Mouse (Mus musculus) right cerebral cortex, adult 2 months (tissue): ENCODE measurements around the gene Npc2.

Experiments used
- DNase-seq, 2 experiments: peaks; one replicate each; pipeline ENCODE4 v3.0.0; 2021 to 2022; ENCODE audit warnings: low spot score in 2 of 2

Npc2 gene

GRCm38 (mm10) chr12:84728421-84728820, 44.5 kb downstream of the Npc2 start:
- DNase-seq, result no peak

DNA sequence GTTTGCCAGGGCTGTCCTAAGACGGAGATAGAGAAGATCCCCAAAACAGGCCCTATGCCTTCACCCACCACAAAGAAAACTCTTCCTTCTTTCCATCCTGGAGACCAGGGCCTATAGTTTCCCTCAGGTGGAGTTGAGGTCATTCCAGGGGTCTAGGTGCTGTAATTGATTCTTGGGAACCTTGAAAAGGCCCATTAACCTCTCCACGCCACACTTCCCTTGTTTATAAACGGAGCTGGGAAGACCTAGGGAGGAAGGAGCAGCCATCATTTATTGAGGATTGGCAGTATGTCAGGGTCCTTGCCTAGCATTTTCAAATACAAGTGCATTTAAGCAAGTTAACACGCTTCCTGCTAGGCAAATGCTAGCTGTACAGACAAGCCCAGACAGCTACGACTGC, 45.5 kb downstream of the Npc2 start:
- DNase-seq, result no peak

DNA sequence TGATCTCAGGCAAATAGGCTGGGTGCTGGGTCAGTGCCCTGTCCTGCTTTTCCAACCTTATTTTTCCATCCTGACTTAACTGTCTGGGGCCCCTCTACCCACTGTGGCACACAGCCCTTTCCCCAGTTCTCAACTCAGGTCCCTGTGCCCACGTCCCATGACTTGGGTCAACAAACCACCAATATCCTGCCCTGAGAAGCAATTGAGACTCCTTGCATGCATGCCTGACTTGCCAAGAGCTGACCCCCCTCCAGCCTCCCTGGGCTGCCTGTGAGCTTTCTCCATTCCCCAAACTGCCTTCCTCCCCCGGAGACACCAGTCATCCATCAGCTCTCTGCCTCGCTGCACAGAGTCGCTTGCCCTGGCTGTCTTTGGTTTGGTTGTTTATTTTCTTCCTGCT, 46.0 kb downstream of the Npc2 start:
- DNase-seq, result no peak

DNA sequence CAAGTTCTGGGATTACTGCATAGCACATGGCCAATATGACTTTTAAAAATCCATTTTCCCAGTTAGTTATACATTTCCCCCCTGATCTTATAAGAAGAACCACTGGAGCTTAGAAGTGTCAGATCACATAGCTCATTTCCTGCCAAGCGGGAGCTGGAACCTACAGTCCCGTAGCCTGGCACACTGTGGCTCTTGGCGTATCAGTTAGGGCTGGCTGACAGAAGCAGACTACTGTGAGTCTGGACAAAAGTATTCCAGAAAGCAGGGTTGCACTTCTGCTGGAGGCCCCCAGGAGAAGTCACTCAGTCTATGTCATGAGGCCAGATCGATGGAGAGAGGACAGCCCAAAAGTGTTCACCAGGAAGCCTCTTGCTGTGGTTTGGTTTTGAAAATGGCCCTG, 46.6 kb downstream of the Npc2 start:
- no peak for DNase-seq

GRCm38 (mm10) chr12:84718462-84719244, 54.3 kb downstream of the Npc2 start:
- no peak for DNase-seq

- DNase-seq, result no peak
These were observed 58.4 kb downstream of the Npc2 start for GRCm38 (mm10) chr12:84714578-84714977.

DNA sequence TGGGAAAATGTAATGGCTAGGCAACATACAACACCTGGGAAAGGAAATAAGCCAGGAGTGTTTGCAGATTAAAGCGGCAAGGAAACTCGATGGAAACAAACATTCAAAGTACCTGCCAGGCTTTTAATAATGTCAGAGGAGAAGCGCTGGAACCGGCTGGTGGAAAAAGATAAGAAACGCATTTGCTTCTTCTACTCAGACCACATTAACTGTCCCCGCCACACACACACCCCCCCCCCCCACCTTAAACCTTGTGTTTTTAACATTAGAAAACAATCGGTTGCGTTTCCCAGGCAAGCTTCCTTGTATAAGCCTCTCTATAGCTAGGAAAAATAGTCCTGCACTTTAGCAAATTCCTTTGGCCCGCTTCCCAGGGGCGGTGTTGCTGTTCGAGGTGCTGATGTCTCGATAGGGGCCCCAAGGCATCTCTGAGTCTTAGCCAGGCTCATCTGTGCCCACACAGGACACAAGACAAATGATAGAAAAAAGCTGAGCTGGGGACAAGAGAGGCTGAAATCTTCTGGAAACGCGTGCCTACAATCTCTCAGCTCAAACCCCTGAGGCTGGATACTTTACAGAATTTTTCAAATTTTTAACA, 63.0 kb downstream of the Npc2 start:
- no peak for DNase-seq

GRCm38 (mm10) chr12:84707804-84708203, 65.1 kb downstream of the Npc2 start:
- no peak for DNase-seq

DNA sequence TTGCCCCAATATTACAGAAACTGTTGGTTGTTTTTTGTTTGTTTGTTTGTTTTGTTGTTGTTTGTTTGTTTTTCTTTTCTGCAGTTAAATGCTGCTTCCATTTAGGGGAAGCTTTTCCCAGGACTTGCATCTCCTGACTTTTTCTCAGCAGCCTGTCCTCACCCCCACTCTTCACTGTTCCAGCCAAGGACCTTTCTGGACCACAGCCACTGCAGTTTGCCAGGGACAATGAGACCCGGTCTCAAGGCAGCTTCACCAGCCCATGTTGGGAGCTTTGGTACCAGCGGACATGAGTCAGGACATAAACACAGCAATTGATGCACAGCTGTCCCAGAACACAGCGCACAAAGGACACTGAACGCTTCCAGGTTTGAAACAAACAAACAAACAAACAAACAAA, 66.1 kb downstream of the Npc2 start:
- no peak for DNase-seq
